Mouse (Mus musculus) bone marrow macrophage, adult 2 months (primary cell): ENCODE results near the gene Qsox1.

Experiments used
- CTCF ChIP-seq: IDR thresholded peaks from 2 replicates; pipeline ENCODE4 v1.5.1; 2012; ENCODE audit warnings: low read depth, mild to moderate bottlenecking, low read length, moderate library complexity
- POLR2A ChIP-seq: IDR thresholded peaks from 2 replicates; pipeline ENCODE4 v1.6.1; 2012; ENCODE audit warnings: mild to moderate bottlenecking, low read depth, low read length, borderline replicate concordance

GRCm38 (mm10) chr1:155729113-155729795 lies 83.4 kb downstream of the Qsox1 start:
- no peak for TF ChIP-seq CTCF
- TF ChIP-seq POLR2A = no peak
